Mouse (Mus musculus) ES-E14 (cell line): ENCODE measurements around the gene Sfrp5.

Experiments
- CHD2 ChIP-seq: IDR thresholded peaks from 2 replicates; pipeline ENCODE4 v1.6.1; 2014; ENCODE audit warnings: mild to moderate bottlenecking, low read depth, low read length, inconsistent platforms
- HCFC1 ChIP-seq: IDR thresholded peaks from 2 replicates; pipeline ENCODE4 v1.6.1; 2012; ENCODE audit warnings: low read length, inconsistent platforms, borderline replicate concordance; ENCODE audit not compliant: insufficient read depth
- MAFK ChIP-seq: IDR thresholded peaks from 2 replicates; pipeline ENCODE4 v1.6.1; 2014; ENCODE audit warnings: mild to moderate bottlenecking, low read depth, low read length, inconsistent platforms; ENCODE audit not compliant: insufficient read depth
- ZC3H11A ChIP-seq: IDR thresholded peaks from 2 replicates; pipeline ENCODE4 v1.6.1; 2012; ENCODE audit warnings: low read depth, mild to moderate bottlenecking, inconsistent platforms, low read length, borderline replicate concordance
- ZNF384 ChIP-seq: IDR thresholded peaks from 2 replicates; pipeline ENCODE4 v1.6.1; 2012; ENCODE audit warnings: low read depth, low read length, inconsistent platforms

GRCm38 (mm10) chr19:42198026-42198425, 4.0 kb downstream of the Sfrp5 start:
- no peak for TF ChIP-seq CHD2
- no peak for TF ChIP-seq ZNF384
- no peak for TF ChIP-seq ZC3H11A
- no peak for TF ChIP-seq MAFK
- no peak for TF ChIP-seq HCFC1
